Mouse (Mus musculus): Measurements from ENCODE around the gene Grk1. TPM values are rescaled to one million over a fixed set of nuclear protein-coding genes. Genes with fewer than 3 reads are reported as not detected.

The Grk1 gene
- polyA plus RNA-seq, 1 experiment from 2014 or later: not detected

DNA sequence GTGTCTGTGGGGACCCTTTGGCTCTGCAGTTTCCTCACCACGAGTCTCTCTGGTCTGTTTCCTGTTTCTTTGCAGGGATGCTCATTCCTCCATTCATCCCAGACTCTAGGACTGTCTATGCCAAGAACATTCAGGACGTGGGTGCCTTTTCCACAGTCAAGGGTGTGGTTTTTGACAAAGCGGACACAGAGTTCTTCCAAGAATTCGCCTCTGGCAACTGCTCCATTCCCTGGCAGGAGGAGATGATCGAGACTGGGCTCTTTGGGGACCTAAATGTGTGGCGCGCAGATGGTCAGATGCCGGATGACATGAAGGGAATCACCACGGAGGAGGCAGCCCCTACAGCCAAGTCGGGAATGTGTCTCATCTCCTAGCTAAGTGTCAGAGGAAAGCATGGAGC lies 11.0 kb downstream of the Grk1 start:
- no peak for ATAC-seq
- no peak overlapping the region for H3K27ac ChIP-seq (ENCODE audit: low read length)
- no peak overlapping the region for H3K9ac ChIP-seq (replicated peaks; ENCODE audit: low read depth, low read length)
- H3K4me3 ChIP-seq (replicated peaks; ENCODE audit: low read length): no peak overlapping the region
- H3K27me3 ChIP-seq (replicated peaks; ENCODE audit: control insufficient read depth, insufficient read depth, low read length): no peaks in the 10 kb centered on the region
- H3K36me3 ChIP-seq (ENCODE audit: control insufficient read depth, insufficient read depth): no peaks in the 10 kb centered on the region
- H3K9me3 ChIP-seq (ENCODE audit: control insufficient read depth, low read length): no peaks in the 10 kb centered on the region
- WGBS: 80% methylated on average over 10 of the region's 10 CpGs
- H3K4me2 ChIP-seq (ENCODE audit: low read length): no peak overlapping the region
- H3K4me1 ChIP-seq (replicated peaks; ENCODE audit: control insufficient read depth, insufficient read depth, low read length): no peaks in the 10 kb centered on the region

GRCm38 (mm10) chr8:13419111-13419639 lies 14.3 kb downstream of the Grk1 start:
- H3K9ac ChIP-seq (replicated peaks; ENCODE audit: low read depth, low read length): no peak overlapping the region
- no peak overlapping the region for H3K4me3 ChIP-seq (replicated peaks; ENCODE audit: low read length)
- H3K36me3 ChIP-seq (ENCODE audit: control insufficient read depth, insufficient read depth): no peaks in the 10 kb centered on the region
- 81% methylated on average over 2 of the region's 2 CpGs for WGBS
- H3K9me3 ChIP-seq (ENCODE audit: control insufficient read depth, low read length): no peaks in the 10 kb centered on the region
- no peak overlapping the region for H3K4me2 ChIP-seq (ENCODE audit: low read length)
- H3K4me1 ChIP-seq (replicated peaks; ENCODE audit: control insufficient read depth, insufficient read depth, low read length): no peaks in the 10 kb centered on the region
- H3K27me3 ChIP-seq (replicated peaks; ENCODE audit: control insufficient read depth, insufficient read depth, low read length): no peaks in the 10 kb centered on the region
- no peak for ATAC-seq
- no peak overlapping the region for H3K27ac ChIP-seq (ENCODE audit: low read length)

GRCm38 (mm10) chr8:13420970-13421369 lies 16.1 kb downstream of the Grk1 start:
- no peak overlapping the region for H3K4me3 ChIP-seq (replicated peaks; ENCODE audit: low read length)
- no peaks in the 10 kb centered on the region for H3K27me3 ChIP-seq (replicated peaks; ENCODE audit: control insufficient read depth, insufficient read depth, low read length)
- H3K9ac ChIP-seq (replicated peaks; ENCODE audit: low read depth, low read length): no peak overlapping the region
- H3K36me3 ChIP-seq (ENCODE audit: control insufficient read depth, insufficient read depth): no peaks in the 10 kb centered on the region
- no peak overlapping the region for H3K27ac ChIP-seq (ENCODE audit: low read length)
- no peak overlapping the region for H3K4me2 ChIP-seq (ENCODE audit: low read length)
- no peaks in the 10 kb centered on the region for H3K9me3 ChIP-seq (ENCODE audit: control insufficient read depth, low read length)
- WGBS: 85% methylated on average over 6 of the region's 6 CpGs
- ATAC-seq: no peak
- no peaks in the 10 kb centered on the region for H3K4me1 ChIP-seq (replicated peaks; ENCODE audit: control insufficient read depth, insufficient read depth, low read length)

DNA sequence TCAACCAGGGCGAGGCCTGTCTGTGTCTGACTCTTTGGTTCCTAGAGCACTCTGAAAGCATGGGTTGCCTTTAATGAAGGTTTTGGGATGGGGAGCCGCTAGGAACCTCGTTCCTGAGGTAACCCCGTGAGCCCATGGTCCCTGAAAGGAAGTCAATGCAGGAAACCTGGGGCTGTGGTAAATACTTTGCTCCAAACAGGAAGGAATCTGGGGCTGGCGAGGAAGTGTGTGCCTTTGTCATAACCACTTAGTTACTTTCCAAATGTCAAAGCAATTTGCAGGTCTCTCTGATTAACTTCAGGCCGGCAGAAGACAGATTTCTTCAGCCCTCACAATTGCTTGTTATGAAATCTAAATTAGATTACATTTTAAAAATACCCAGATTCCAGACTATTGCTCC lies 22.5 kb downstream of the Grk1 start:
- Histone ChIP-seq H3K9ac (replicated peaks; ENCODE audit: low read depth, low read length) (no peak overlapping the region), H3K4me3 (replicated peaks; ENCODE audit: low read length) (no peak overlapping the region)
- 76% methylated on average over 6 of the region's 6 CpGs for WGBS

DNA sequence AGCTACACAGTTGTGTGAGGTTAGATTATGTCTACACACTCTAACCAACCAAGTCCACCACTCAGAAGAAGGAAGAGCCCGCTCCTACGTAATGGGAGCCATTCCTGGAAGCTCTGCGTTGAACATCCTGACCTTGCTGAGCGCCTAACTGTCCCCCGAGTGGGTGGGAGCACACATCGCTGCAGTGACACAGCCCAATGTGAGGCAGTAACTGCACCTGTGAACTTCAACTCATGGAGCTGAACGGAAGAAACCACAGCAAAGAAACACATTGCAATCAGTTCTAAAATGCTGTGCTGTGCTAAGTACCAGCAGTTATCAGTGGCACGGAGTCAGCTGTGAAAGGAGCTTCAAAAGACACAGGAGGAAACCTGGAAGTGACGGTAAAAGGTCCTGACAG lies 23.3 kb downstream of the Grk1 start:
- Histone ChIP-seq H3K4me3 (replicated peaks; ENCODE audit: low read length) (no peak overlapping the region), H3K4me2 (ENCODE audit: low read length) (no peak overlapping the region), H3K9me3 (ENCODE audit: control insufficient read depth, low read length) (no peaks in the 10 kb centered on the region), H3K4me1 (replicated peaks; ENCODE audit: control insufficient read depth, insufficient read depth, low read length) (peaks cover 3% of the 10 kb centered on the region; the same call in 1 of the 2 replicates), H3K36me3 (ENCODE audit: control insufficient read depth, insufficient read depth) (no peaks in the 10 kb centered on the region), H3K9ac (replicated peaks; ENCODE audit: low read depth, low read length) (no peak overlapping the region), H3K27me3 (replicated peaks; ENCODE audit: control insufficient read depth, insufficient read depth, low read length) (no peaks in the 10 kb centered on the region), H3K27ac (ENCODE audit: low read length) (no peak overlapping the region)
- WGBS: 88% methylated on average over 9 of the region's 9 CpGs
- ATAC-seq: no peak

More for the DNA sequence above, 22.5 kb downstream of the Grk1 start:
- H3K4me1 ChIP-seq (replicated peaks; ENCODE audit: control insufficient read depth, insufficient read depth, low read length): peaks cover 3% of the 10 kb centered on the region; the same call in 1 of the 2 replicates
- H3K36me3 ChIP-seq (ENCODE audit: control insufficient read depth, insufficient read depth): no peaks in the 10 kb centered on the region
- no peak overlapping the region for H3K4me2 ChIP-seq (ENCODE audit: low read length)
- H3K27me3 ChIP-seq (replicated peaks; ENCODE audit: control insufficient read depth, insufficient read depth, low read length): no peaks in the 10 kb centered on the region
- no peak for ATAC-seq
- no peak overlapping the region for H3K27ac ChIP-seq (ENCODE audit: low read length)
- no peaks in the 10 kb centered on the region for H3K9me3 ChIP-seq (ENCODE audit: control insufficient read depth, low read length)

DNA sequence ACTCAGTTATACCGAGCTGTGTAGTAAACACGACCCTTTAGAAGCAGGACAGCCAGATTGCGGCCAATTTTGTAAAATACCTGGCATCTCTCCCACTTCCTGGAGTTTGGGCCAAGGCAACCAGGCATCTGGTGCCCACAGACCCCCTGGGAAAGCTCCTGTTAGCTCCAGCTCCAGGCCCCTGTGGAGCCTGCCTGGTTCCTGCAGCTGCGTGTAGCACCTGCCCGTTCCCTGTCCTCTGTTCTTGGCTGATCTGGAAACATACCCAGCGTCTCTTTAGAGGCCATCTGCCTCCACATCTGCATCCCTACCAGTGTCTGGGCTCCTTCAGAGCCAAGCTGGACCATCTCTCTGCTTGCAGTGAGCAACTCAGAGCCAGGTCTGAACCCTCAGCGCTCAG lies 25.5 kb downstream of the Grk1 start:
- H3K9me3 ChIP-seq (ENCODE audit: control insufficient read depth, low read length): no peaks in the 10 kb centered on the region
- 61% methylated on average over 7 of the region's 7 CpGs for WGBS
- H3K4me2 ChIP-seq (ENCODE audit: low read length): no peak overlapping the region
- peaks cover 3% of the 10 kb centered on the region; the same call in 1 of the 2 replicates for H3K4me1 ChIP-seq (replicated peaks; ENCODE audit: control insufficient read depth, insufficient read depth, low read length)
- no peaks in the 10 kb centered on the region for H3K36me3 ChIP-seq (ENCODE audit: control insufficient read depth, insufficient read depth)
- no peak overlapping the region for H3K27ac ChIP-seq (ENCODE audit: low read length)
- ATAC-seq: no peak
- no peak overlapping the region; the same call in 1 of the 2 replicates for H3K9ac ChIP-seq (replicated peaks; ENCODE audit: low read depth, low read length)
- peaks cover 8% of the 10 kb centered on the region for H3K27me3 ChIP-seq (replicated peaks; ENCODE audit: control insufficient read depth, insufficient read depth, low read length)
- no peak overlapping the region for H3K4me3 ChIP-seq (replicated peaks; ENCODE audit: low read length)

DNA sequence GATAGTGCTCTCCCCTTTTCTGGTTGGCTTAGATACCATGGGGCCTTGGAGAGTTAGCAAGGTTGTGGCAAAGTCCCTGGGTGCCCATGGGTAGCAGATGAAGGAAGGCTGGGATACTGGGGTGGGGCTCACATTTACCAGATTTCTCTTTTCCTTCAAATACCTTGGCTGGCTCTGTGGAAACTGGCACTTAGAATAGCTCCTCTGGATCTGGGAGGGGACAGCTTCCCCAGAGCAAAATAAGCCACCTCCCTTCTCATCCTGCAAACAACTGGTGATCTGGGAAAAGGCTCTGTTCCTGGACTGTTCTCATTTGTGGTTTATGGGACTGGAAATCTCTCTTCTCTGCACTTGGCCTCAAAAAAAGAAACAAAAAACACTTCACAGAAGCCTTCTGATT lies 26.0 kb downstream of the Grk1 start:
- Histone ChIP-seq H3K4me2 (ENCODE audit: low read length) (no peak overlapping the region), H3K9ac (replicated peaks; ENCODE audit: low read depth, low read length) (no peak overlapping the region; the same call in 1 of the 2 replicates), H3K36me3 (ENCODE audit: control insufficient read depth, insufficient read depth) (no peaks in the 10 kb centered on the region), H3K9me3 (ENCODE audit: control insufficient read depth, low read length) (no peaks in the 10 kb centered on the region), H3K4me1 (replicated peaks; ENCODE audit: control insufficient read depth, insufficient read depth, low read length) (peaks cover 3% of the 10 kb centered on the region; the same call in 1 of the 2 replicates), H3K27me3 (replicated peaks; ENCODE audit: control insufficient read depth, insufficient read depth, low read length) (peaks cover 12% of the 10 kb centered on the region), H3K4me3 (replicated peaks; ENCODE audit: low read length) (no peak overlapping the region), H3K27ac (ENCODE audit: low read length) (no peak overlapping the region)
- ATAC-seq: no peak

DNA sequence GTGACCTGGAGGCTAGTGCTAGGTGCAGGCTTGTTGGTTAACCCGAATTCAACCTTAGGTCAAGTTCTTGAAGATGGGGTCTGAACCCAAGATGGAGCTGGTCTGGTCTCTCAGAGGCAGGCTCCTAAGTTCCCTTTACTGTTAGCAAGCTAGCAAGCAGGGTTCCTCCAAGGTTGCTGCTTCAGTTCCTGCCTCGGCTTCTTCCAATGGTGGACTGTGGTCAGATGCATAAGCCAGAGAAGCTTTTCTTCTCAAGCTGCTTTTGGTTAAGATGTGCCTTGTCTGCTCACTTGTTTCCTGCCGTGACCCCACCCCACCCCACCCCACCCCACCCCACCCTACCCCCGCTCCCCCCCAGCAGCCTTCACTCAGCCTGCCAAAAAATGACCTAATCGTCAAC lies 28.2 kb downstream of the Grk1 start:
- 70% methylated on average over 5 of the region's 5 CpGs for WGBS
- Histone ChIP-seq H3K4me2 (ENCODE audit: low read length) (no peak overlapping the region), H3K4me3 (replicated peaks; ENCODE audit: low read length) (no peak overlapping the region), H3K4me1 (replicated peaks; ENCODE audit: control insufficient read depth, insufficient read depth, low read length) (peaks cover 3% of the 10 kb centered on the region; the same call in 1 of the 2 replicates), H3K27ac (ENCODE audit: low read length) (no peak overlapping the region), H3K9ac (replicated peaks; ENCODE audit: low read depth, low read length) (no peak overlapping the region), H3K27me3 (replicated peaks; ENCODE audit: control insufficient read depth, insufficient read depth, low read length) (peaks cover 14% of the 10 kb centered on the region), H3K36me3 (ENCODE audit: control insufficient read depth, insufficient read depth) (no peaks in the 10 kb centered on the region), H3K9me3 (ENCODE audit: control insufficient read depth, low read length) (no peaks in the 10 kb centered on the region)
- ATAC-seq: no peak

GRCm38 (mm10) chr8:13434889-13435288 lies 30.0 kb downstream of the Grk1 start, which contains the start of gene Tmem255b:
Gene Tmem255b (plus strand): TSS chr8:13435189.
- ATAC-seq: no peak
- WGBS: 10% methylated on average over 10 of the region's 10 CpGs
- Histone ChIP-seq H3K27ac (ENCODE audit: low read length) (no peak within 1 kb of the TSS), H3K4me3 (replicated peaks; ENCODE audit: low read length) (no peak within 1 kb of the TSS), H3K36me3 (ENCODE audit: control insufficient read depth, insufficient read depth) (no peaks in the 10 kb centered on the region), H3K4me2 (ENCODE audit: low read length) (no peak within 1 kb of the TSS), H3K9ac (replicated peaks; ENCODE audit: low read depth, low read length) (no peak within 1 kb of the TSS), H3K9me3 (ENCODE audit: control insufficient read depth, low read length) (no peaks in the 10 kb centered on the region), H3K27me3 (replicated peaks; ENCODE audit: control insufficient read depth, insufficient read depth, low read length) (peaks cover 14% of the 10 kb centered on the region), H3K4me1 (replicated peaks; ENCODE audit: control insufficient read depth, insufficient read depth, low read length) (peaks cover 3% of the 10 kb centered on the region; the same call in 1 of the 2 replicates)

DNA sequence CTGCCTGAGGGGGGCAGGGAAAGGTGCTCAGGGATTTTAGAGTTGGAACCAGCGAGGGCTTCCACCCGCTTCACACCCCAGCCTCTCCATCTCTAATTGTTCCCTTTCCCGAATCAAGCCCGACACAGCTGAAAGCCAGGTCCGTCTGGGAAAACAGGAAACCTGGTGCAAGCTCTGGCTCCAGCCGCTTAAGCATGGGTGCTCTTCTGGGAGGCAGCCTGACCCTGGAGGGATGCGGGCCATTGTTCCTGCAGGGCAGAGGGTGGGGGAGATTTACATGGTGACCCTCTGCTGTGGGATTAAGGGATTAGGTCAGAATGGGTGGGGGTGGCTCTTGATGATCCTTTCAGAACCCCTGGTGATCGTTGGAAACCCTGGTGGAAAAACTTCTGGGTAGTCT lies 31.2 kb downstream of the Grk1 start:
- no peaks in the 10 kb centered on the region for H3K9me3 ChIP-seq (ENCODE audit: control insufficient read depth, low read length)
- H3K36me3 ChIP-seq (ENCODE audit: control insufficient read depth, insufficient read depth): no peaks in the 10 kb centered on the region
- no peak overlapping the region for H3K4me2 ChIP-seq (ENCODE audit: low read length)
- no peak overlapping the region for H3K4me3 ChIP-seq (replicated peaks; ENCODE audit: low read length)
- ATAC-seq: no peak
- H3K27me3 ChIP-seq (replicated peaks; ENCODE audit: control insufficient read depth, insufficient read depth, low read length): peaks cover 14% of the 10 kb centered on the region
- no peak overlapping the region for H3K9ac ChIP-seq (replicated peaks; ENCODE audit: low read depth, low read length)
- no peaks in the 10 kb centered on the region for H3K4me1 ChIP-seq (replicated peaks; ENCODE audit: control insufficient read depth, insufficient read depth, low read length)
- no peak overlapping the region for H3K27ac ChIP-seq (ENCODE audit: low read length)
- 3% methylated on average over 8 of the region's 8 CpGs for WGBS

Data from forebrain, embryonic 16.5 days (tissue).